Mouse (Mus musculus): ENCODE measurements at regions not wholly inside any gene's neighbourhood (a gene's known extent, or its start where the extent isn't known, plus 50 kb on each side); places are given as distances from the start of the nearest gene placed in this dataset.
"Not testable (repeated sequence)": the region's sequence is repeated elsewhere in the genome, so short reads cannot be mapped to it uniquely, and the experiment has no call there.

DNA sequence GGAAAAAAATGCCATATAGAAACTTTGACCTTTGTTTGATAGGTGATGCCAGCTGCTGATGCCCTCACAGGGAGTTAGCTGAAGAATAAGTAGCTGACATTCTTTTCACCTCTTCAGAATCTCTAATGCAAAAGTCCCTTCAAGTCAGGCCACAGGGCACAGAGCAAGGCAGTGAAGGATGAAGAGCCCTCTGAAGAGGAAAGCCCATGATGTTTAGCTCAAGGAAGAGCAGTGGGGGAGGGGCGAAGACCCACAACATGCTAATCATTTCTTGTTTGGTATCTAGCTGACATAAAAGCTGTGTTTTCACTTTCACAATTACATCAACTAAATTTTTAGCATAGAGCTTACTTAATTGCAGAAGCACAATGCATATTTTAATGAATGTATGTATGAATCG, 1108.4 kb downstream of the Trim52 start:
- Histone ChIP-seq H3K27ac (no peak overlapping the region), H3K4me3 (no peak overlapping the region)
- no peak for TF ChIP-seq CTCF (conservative IDR thresholded peaks at IDR 0.05)
- DNase-seq (ENCODE audit: low spot score in 2 of 2) = no peak

DNA sequence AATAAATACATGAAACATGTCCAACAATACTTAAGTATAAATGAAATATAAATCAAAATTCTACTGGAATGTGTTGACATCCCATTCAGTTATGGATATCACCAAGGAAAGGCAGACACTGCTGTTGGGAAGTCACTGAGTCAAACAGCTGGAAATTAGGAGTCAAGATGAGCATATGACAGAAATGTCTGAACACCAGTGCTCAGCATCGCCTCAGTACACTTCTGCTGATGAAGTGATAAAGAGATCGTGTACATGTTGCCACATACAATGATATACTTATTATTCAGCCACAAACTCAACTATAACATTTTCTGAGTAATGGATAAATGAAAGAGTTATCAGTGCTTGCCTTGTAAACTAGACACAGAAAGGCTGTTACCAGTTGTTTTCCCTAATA, 1158.2 kb downstream of the Trim52 start:
- no peak for DNase-seq (ENCODE audit: low spot score in 2 of 2)
- H3K4me3 ChIP-seq = no peak overlapping the region
- no peak for TF ChIP-seq CTCF (conservative IDR thresholded peaks at IDR 0.05)
- no peak overlapping the region for H3K27ac ChIP-seq

DNA sequence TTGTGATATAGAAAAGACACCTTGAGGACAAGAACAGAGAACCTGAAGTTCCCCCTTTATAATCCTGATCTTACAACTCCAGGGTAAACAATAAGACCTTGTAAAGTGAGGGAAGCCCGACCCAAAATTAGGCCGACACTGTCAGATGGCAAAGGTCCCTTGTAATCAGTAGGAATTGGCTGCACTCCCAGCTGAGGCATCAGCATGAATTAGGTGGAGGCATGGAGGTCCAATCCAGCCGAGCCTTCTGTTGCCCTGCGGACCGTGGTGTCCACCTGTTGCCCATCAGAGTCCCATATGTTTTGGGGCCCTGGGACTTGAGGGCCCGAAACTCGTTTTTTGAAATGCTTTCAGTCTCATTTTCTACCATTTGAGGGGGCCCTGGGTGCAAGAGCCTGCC, 1174.3 kb downstream of the Trim52 start:
- not testable (repeated sequence) for H3K4me3 ChIP-seq; DNase-seq (ENCODE audit: low spot score in 2 of 2); H3K27ac ChIP-seq

DNA sequence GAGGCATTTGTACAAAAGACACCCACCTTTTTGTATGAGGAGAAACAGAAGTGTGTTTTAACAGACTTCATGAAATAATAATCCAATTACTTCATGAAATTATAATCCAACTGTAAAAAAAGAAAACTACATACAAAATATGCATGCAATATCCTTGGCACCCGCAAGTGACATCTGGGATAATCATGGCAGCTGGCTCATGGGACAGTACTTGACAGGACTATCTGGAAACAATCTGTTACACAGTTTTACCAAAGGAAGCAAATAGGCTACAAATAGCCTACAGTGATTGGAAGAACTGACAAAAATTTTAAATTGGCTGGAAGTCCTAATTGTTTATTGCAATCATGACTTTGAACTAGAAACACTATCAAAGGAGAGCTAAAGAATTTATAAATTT, 1223.3 kb downstream of the Trim52 start:
- DNase-seq (ENCODE audit: low spot score in 2 of 2) = peak; percentile 32 to 36
- no peak overlapping the region for H3K27ac ChIP-seq
- TF ChIP-seq CTCF (conservative IDR thresholded peaks at IDR 0.05) = no peak
- no peak overlapping the region for H3K4me3 ChIP-seq

DNA sequence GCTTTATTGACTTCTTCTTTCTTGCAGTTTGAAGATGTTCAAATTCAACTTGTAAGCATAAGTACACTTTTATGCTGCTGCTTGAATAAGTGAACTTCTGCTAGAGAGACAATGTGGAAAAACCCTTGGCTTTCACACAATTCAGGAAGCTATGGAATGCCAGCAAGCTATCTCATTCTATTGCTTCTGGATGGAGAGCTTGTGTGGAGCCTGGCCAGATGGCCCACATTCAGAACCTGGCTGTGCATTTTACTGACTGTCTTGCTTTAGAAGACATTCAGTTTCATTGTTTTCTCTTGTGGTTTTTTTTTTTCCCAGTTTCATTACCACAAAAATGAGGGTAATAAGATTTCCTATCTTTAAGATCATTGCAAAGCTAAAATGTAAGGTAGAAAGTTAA, 1234.2 kb downstream of the Trim52 start:
- no peak for TF ChIP-seq CTCF (conservative IDR thresholded peaks at IDR 0.05)
- H3K4me3 ChIP-seq = no peak overlapping the region
- no peak for DNase-seq (ENCODE audit: low spot score in 2 of 2)

DNA sequence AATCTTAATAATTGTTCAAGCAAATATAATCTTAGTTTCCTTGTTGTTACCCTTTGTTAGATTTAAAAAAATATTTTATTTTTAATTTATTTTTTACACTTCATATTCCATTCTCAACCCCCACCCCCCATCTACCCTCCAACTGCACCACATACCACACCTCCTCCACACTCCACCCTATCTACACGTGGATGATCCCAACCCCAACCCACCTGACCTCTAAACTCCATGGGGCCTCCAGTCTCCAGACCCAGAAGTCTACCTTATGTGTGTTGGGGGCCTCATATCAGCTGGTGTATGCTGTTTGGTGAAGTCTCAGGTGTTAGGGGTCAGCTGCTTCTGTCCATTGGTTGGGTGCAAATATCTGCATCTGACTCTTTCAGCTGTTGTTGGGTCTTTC, 1256.8 kb downstream of the Trim52 start:
- no peak for TF ChIP-seq CTCF (conservative IDR thresholded peaks at IDR 0.05)
- Histone ChIP-seq H3K4me3 (no peak overlapping the region), H3K27ac (no peak overlapping the region)
- no peak for DNase-seq (ENCODE audit: low spot score in 2 of 2)

More for the DNA sequence above, 1234.2 kb downstream of the Trim52 start:
- no peak overlapping the region for H3K27ac ChIP-seq
